Mouse (Mus musculus) forebrain, embryonic 16.5 days (tissue): ENCODE results near the gene Iqcn. TPM values are rescaled to one million over a fixed set of nuclear protein-coding genes. Genes with fewer than 3 reads are reported as not detected.
A peak's percentile ranks its signal among the peaks of the same experiment; 100 is the strongest.

Experiments used
- ATAC-seq: fragments of 200-750 bp; cut with Nextera tagmentation; 2 replicates; pipeline ENCODE4 v1.8.0; 2017; ENCODE audit warnings: mild to moderate bottlenecking, moderate library complexity
- H3K27ac ChIP-seq: fragments of 300-500 bp; sonication (generic); 2 replicates; pipeline ENCODE4 v1.5.1; 2014; ENCODE audit warnings: low read length, control low read depth
- H3K27me3 ChIP-seq: fragments of 300-500 bp; sonication (generic); replicated peaks from 2 replicates; pipeline ENCODE4 v1.6.1; 2014; ENCODE audit warnings: low read length; ENCODE audit not compliant: control insufficient read depth, insufficient read depth
- H3K36me3 ChIP-seq: fragments of 300-500 bp; sonication (generic); 2 replicates; pipeline ENCODE4 v1.6.1; 2014; ENCODE audit not compliant: control insufficient read depth, insufficient read depth
- H3K4me1 ChIP-seq: fragments of 300-500 bp; sonication (generic); replicated peaks from 2 replicates; pipeline ENCODE4 v1.6.1; 2014; ENCODE audit warnings: low read length; ENCODE audit not compliant: control insufficient read depth, insufficient read depth
- H3K4me2 ChIP-seq: fragments of 300-500 bp; sonication (generic); 2 replicates; pipeline ENCODE4 v1.6.1; 2014; ENCODE audit warnings: mild to moderate bottlenecking, low read length, control low read depth
- H3K4me3 ChIP-seq: fragments of 300-500 bp; sonication (generic); replicated peaks from 2 replicates; pipeline ENCODE4 v1.5.1; 2014; ENCODE audit warnings: mild to moderate bottlenecking, low read length, control low read depth
- H3K9ac ChIP-seq: fragments of 300-500 bp; sonication (generic); replicated peaks from 2 replicates; pipeline ENCODE4 v1.6.1; 2014; ENCODE audit warnings: low read depth, low read length, control low read depth
- H3K9me3 ChIP-seq: fragments of 300-500 bp; sonication (generic); 2 replicates; pipeline ENCODE4 v1.6.1; 2016; ENCODE audit warnings: low read length; ENCODE audit not compliant: control insufficient read depth
- WGBS: fragments of 180-500 bp; shearing (Covaris S2); extraction: QIAGEN DNeasy Blood & Tissue Kit; methylation state at CpG from one replicate; pipeline ENCODE4 v1.1.7; 2014; 5-methylcytosine and 5-hydroxymethylcytosine counted together
- polyA plus RNA-seq: library from polyadenylated mRNA; unstranded; fragments of >200 nt; fragmentation: Nextera tagmentation; extraction: Ambion mirVana; gene quantifications from 2 replicates; pipeline ENCODE4 v1.2.1, GENCODE M21; 2015

Iqcn gene
- polyA plus RNA-seq, 1 experiment from 2014 or later, result 0.14 TPM

DNA sequence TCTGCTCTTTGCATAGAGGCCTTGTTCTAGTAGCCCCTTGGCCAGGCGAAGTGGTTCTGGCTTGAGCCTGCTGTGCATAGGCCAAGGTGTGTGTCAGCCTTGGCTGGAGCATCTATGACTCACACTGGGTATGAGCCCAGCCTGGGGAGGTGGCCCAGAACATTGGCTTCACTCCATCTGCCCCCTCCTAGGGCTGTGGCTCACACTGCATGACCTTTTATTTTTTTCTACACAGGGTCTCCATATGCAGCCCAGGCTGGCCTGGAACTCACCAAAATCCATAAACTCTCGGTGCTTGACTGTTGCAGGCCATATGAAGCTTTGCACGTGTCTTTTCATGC, 445 bp upstream of the Iqcn start:
- no peak for ATAC-seq
- no peak overlapping the region for H3K9ac ChIP-seq
- H3K9me3 ChIP-seq, result no peaks in the 10 kb centered on the region
- peaks cover 27% of the 10 kb centered on the region for H3K4me1 ChIP-seq
- WGBS, result 80% methylated on average over 3 of the region's 3 CpGs
- no peaks in the 10 kb centered on the region for H3K36me3 ChIP-seq
- H3K27me3 ChIP-seq, result no peaks in the 10 kb centered on the region
- H3K27ac ChIP-seq, result no peak overlapping the region
- no peak overlapping the region for H3K4me3 ChIP-seq
- H3K4me2 ChIP-seq, result peak overlapping the region; percentile 80

DNA sequence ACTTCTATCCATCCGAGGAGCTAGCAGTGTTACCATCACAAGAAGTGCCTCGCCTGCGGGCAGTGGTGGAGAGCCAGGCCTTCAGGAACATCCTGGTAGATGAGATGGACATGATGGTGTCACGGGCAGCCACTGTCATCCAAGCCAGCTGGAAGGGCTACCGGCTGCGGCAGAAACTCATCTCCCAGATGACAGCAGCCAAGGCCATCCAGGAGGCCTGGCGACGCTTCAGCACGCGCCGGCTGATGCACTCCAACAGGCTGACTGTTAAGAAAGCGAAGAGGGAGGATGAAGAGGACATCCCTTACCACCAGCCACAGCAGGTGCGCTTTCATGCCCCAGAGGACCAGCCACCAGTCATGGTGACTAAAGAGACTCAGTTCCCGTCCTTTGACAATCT, 5.0 kb downstream of the Iqcn start:
- 93% methylated on average over 14 of the region's 14 CpGs for WGBS
- Histone ChIP-seq H3K27ac (no peak overlapping the region), H3K4me1 (no peaks in the 10 kb centered on the region; the same call in 1 of the 2 replicates), H3K27me3 (no peaks in the 10 kb centered on the region), H3K9ac (no peak overlapping the region), H3K9me3 (no peaks in the 10 kb centered on the region), H3K4me3 (no peak overlapping the region), H3K4me2 (no peak overlapping the region), H3K36me3 (no peaks in the 10 kb centered on the region)
- ATAC-seq, result no peak

DNA sequence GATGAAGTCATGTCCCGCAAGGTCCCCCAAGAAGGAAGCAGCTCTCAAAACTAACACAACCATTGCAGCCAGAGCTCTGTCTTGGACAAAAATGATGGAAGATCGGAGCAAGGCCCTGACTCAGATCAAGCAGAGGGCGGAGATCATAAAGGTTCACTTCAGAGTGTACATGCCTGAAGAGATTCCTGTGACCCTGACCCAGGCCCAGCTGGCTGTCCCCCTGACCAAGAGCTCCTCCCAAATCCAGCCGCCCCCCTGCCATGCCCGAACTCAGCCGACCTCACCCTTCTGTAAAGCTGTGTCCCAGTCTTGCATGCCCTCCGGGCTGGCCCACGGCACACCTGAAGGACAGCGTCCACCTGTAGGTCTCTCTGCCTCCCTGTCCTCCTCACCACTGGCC, 6.5 kb downstream of the Iqcn start:
- no peak overlapping the region for H3K4me3 ChIP-seq
- no peaks in the 10 kb centered on the region for H3K27me3 ChIP-seq
- H3K4me1 ChIP-seq, result no peaks in the 10 kb centered on the region
- H3K4me2 ChIP-seq, result no peak overlapping the region
- no peak for ATAC-seq
- no peak overlapping the region for H3K27ac ChIP-seq
- H3K9ac ChIP-seq, result no peak overlapping the region
- no peaks in the 10 kb centered on the region for H3K9me3 ChIP-seq
- WGBS, result 93% methylated on average over 9 of the region's 9 CpGs
- H3K36me3 ChIP-seq, result no peaks in the 10 kb centered on the region

DNA sequence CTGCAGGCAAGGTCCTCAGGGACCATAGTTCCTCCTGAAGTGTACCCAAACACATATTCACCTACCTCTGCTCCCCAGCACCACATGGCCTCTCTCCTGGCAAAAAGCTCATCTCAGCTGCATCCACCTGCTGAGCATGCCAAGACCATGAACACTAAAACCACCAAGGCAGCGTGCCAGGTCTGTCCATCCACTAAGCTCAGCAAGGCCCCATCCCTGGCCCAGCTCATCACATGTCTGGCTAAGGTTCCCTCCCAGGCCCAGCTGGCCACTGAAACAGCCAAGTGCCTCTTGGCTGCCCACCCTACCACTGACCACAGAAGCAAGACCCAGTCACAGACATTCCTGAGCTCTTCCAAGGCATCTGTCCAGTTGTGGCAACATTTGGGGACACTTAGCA, 7.0 kb downstream of the Iqcn start:
- Histone ChIP-seq H3K9me3 (no peaks in the 10 kb centered on the region), H3K27ac (no peak overlapping the region), H3K27me3 (no peaks in the 10 kb centered on the region), H3K9ac (no peak overlapping the region), H3K4me3 (no peak overlapping the region), H3K4me1 (no peaks in the 10 kb centered on the region), H3K36me3 (no peaks in the 10 kb centered on the region), H3K4me2 (no peak overlapping the region)
- ATAC-seq, result no peak
- WGBS, result 80% methylated on average over 1 of the region's 1 CpGs

DNA sequence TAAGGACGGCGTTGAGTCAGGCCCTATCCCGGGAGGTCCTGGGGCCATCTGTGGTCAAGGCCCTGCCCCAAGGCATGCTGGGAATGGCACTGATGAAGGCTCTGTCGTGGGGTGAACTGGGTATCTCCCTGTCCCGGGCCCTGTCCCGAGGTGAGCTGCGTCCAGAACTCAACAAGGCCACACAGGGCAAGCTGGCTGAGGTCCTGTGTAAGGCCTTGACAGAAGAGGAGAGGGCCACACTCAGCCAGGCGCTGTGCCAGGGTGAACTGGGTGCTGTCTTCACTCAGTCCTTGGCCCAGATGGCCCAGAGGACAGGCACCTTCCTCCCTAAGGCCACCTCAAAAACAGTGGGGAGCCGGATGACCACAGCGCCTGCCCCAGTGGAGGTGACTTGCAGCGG, 7.8 kb downstream of the Iqcn start:
- no peaks in the 10 kb centered on the region for H3K36me3 ChIP-seq
- no peaks in the 10 kb centered on the region for H3K4me1 ChIP-seq
- H3K4me3 ChIP-seq, result no peak overlapping the region
- 89% methylated on average over 11 of the region's 11 CpGs for WGBS
- no peak for ATAC-seq
- H3K27ac ChIP-seq, result no peak overlapping the region
- no peak overlapping the region for H3K9ac ChIP-seq
- H3K4me2 ChIP-seq, result no peak overlapping the region
- no peaks in the 10 kb centered on the region for H3K9me3 ChIP-seq
- no peaks in the 10 kb centered on the region for H3K27me3 ChIP-seq

DNA sequence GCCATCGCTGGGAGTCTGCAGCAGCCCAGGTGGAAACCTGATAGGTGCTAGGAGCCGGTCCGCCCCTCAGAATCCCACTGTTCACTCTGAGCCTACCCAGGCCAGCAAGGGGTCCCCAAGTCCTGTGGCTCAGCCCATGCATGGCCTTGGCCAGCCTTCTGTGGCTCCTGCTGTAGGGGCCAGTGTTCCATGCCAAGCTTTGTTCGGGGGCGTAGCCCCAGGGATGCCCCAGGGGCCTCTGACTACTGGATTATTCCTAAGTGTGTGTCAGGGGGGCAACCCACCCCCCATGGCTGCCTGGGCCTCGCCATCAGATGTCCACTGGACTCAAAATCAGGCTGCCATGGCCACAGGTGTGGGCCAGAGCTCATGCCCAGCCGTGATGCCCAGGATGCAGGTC, 10.7 kb downstream of the Iqcn start:
- Histone ChIP-seq H3K9me3 (no peaks in the 10 kb centered on the region), H3K4me2 (no peak overlapping the region), H3K4me3 (no peak overlapping the region), H3K9ac (no peak overlapping the region), H3K4me1 (no peaks in the 10 kb centered on the region), H3K27me3 (no peaks in the 10 kb centered on the region), H3K36me3 (no peaks in the 10 kb centered on the region), H3K27ac (no peak overlapping the region)
- WGBS, result 81% methylated on average over 7 of the region's 7 CpGs
- no peak for ATAC-seq

DNA sequence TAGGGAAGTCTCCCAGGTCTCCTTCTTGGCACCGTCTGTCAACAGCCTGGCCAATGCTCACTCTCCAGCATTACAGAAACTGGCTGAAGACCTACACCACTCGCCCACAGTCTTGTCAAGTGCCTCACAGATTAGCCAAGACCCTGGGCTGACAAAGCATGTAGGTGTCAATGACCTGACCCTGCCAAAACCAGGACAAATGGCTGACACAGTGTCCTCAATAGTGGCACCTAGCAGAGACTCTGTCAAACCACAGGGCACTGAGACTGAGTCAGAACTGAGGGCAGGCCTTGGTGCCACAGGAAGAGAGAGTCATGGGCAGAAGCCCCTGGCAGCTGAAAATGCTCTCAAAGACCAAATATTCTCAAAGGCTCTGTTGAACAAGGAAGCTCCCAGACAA, 11.8 kb downstream of the Iqcn start:
- no peaks in the 10 kb centered on the region for H3K9me3 ChIP-seq
- H3K4me2 ChIP-seq, result no peak overlapping the region
- ATAC-seq, result no peak
- no peaks in the 10 kb centered on the region for H3K27me3 ChIP-seq
- H3K36me3 ChIP-seq, result no peaks in the 10 kb centered on the region
- no peaks in the 10 kb centered on the region for H3K4me1 ChIP-seq
- H3K9ac ChIP-seq, result no peak overlapping the region
- 62% methylated on average over 2 of the region's 2 CpGs for WGBS
- H3K4me3 ChIP-seq, result no peak overlapping the region
- no peak overlapping the region for H3K27ac ChIP-seq

DNA sequence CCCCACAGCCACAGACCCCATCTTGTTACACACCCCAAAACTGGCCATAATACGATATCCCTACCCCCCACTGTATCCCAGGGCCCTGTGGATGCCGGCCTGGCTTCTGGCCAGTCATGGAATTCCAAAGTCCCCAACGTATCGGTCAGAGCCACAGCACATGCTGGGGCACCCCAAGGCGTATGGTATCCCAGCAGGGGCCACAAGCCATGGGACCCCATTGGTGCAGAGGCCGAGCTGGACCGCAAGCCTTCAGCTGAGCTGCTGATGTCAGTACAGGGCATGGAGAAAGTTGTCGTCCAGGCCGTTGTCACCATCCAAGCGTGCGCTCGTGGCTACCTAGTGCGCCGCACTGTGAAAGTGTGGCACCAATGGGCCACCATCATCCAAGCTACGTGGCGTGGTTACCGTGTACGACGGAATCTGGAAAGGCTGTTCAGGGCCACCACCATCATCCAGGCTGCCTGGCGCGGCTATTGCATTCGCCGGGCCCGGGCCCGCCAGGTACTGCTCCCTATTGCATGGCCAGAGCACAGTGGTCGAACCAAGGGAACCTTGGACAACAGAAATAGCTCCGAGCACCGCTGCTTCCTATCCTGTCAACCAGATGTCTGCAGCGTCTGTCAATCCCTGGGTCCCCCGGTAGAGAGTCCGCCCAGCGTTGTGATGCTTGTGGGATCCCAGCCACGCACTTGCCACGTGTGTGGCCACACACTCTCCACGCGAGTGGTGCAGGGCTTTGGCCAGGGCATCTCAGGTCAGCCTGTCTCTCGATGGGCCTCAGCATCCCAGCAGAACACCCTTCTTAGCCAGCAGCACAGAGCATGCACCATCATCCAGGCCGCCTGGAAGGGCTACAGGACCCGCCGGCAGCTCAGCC, 13.5 kb downstream of the Iqcn start:
- Histone ChIP-seq H3K9me3 (no peaks in the 10 kb centered on the region), H3K9ac (no peak overlapping the region), H3K36me3 (no peaks in the 10 kb centered on the region), H3K4me1 (no peaks in the 10 kb centered on the region), H3K27ac (no peak overlapping the region), H3K27me3 (no peaks in the 10 kb centered on the region), H3K4me2 (no peak overlapping the region), H3K4me3 (no peak overlapping the region)
- WGBS, result 88% methylated on average over 40 of the region's 40 CpGs
- no peak for ATAC-seq

DNA sequence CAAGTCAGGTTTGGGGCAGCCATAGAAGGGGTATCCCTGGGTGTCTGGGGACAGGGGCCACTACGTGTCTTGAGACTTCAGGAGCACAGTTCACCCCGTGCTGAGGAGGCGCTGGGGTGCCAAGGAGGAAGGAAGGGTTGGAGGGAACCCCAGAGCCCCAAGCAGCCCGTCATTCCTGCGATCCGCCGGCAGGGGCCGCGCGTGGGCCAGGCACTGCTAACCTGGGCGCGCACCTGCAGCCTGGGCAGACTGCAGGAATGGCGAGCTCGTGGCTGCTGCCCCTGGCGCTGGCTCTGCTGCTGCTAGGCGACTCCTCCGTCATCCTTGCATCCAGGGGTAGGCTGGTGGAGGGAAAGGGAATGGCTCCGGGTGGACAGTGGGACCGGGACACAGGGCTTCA, 15.0 kb downstream of the Iqcn start, which contains the start of gene Gm3336:
Gene Gm3336, plus strand, starts transcription at position 247 of the 400 bp plus-strand sequence.
- no peak within 1 kb of the TSS for H3K4me2 ChIP-seq

More for the DNA sequence above, 15.0 kb downstream of the Iqcn start, which contains the start of gene Gm3336:
- no peaks in the 10 kb centered on the region for H3K27me3 ChIP-seq
- H3K27ac ChIP-seq, result no peak within 1 kb of the TSS
- H3K4me1 ChIP-seq, result no peaks in the 10 kb centered on the region
- ATAC-seq, result peak; percentile 34; the same call in 1 of the 2 replicates
- no peak within 1 kb of the TSS for H3K9ac ChIP-seq
- H3K4me3 ChIP-seq, result no peak within 1 kb of the TSS
- no peaks in the 10 kb centered on the region for H3K36me3 ChIP-seq
- H3K9me3 ChIP-seq, result no peaks in the 10 kb centered on the region
- WGBS, result 5% methylated on average over 19 of the region's 19 CpGs
